In the genomic region with DNA sequence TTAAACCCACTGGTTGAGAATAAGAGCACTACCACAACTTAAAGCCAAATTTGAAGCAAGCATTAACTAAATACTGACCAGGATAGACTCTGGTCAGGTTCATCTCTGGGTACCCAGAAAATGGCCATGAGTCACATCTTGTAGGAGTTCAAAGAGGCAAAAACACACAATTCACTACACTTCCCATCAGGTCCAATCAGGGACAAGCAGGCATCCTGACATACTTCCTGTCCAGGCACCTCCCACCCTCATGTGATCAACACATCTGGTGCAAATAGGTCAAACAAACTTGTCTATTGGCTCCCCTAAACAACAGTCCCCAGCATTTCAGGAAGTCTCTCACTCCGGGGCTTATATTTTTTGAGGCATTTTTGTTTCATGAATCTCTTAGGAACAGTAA, we compare ENCODE assay signal across 17 mouse cellular contexts. TPM values are rescaled to one million over a fixed set of nuclear protein-coding genes. Genes with fewer than 3 reads are reported as not detected.
A peak's percentile ranks its signal among the peaks of the same experiment; 100 is the strongest.
DNase-seq lines count a peak whose midpoint lies in the region; ATAC-seq lines count a peak whose summit lies in the region.
"Had no signal": no experiment of that assay in that cellular context is flagged by ENCODE, and none has a peak within 500 bp of the region (broad histone marks: within the 10 kb centered on the region; RNA-seq: fewer than 3 reads in every experiment).

No protein-coding gene starts in this region.

- ATAC-seq in megakaryocyte, adult 5-6 weeks (ENCODE audit: poor library complexity, severe bottlenecking): peak; percentile 67
- ATAC-seq: forebrain, embryonic 13.5 days; inflammation-experienced regulatory T-cells, adult 6 months; midbrain, embryonic 15.5 days had no signal

- peak; percentile 35 for DNase-seq in thymus, postnatal 0 days (ENCODE audit: low spot score)
- DNase-seq in thymus, postnatal 25 days: no peak
- peak; percentile 37 for DNase-seq in T-cell, adult 2 months (ENCODE audit: low spot score)
- no peak for DNase-seq in ovary, adult 18-20 months (ENCODE audit: low spot score)
- no peak for DNase-seq in embryo, embryonic 9.5 days (ENCODE audit: extremely low spot score)
- no peak for DNase-seq in frontal cortex, postnatal 10 days (ENCODE audit: low spot score in 2 of 2)
- DNase-seq in yolk sac, embryonic 10.5 days (ENCODE audit: low spot score): no peak
- DNase-seq: cerebellum, postnatal 14 days; kidney, adult 8-10 months; kidney, postnatal 36 days; liver; lung, adult 2 months; thymus, postnatal 14 days had no signal

RNA-seq across cellular contexts. Expression of gene Ptp4a2, which starts 7.7 kb away (rescaled TPM):
- polyA plus RNA-seq in thymus, postnatal 0 days (2015; fragmentation: Nextera tagmentation; extraction: Ambion mirVana): 526 and 559 TPM in 2 replicates
- 363 and 365 TPM in 2 replicates for total RNA-seq in megakaryocyte, adult 5-6 weeks (2015)
- 430 and 463 TPM in 2 replicates for total RNA-seq in megakaryocyte, adult 5-6 weeks (2017)

Comparison
In these comparisons a context has a peak if more than half of its experiments do, and no peak if none do; other contexts are left out.
1. DNase-seq: peak in thymus, postnatal 0 days (single experiment) and T-cell, adult 2 months (single experiment); none in thymus, postnatal 25 days (single experiment), ovary, adult 18-20 months (single experiment), embryo, embryonic 9.5 days (single experiment), frontal cortex, postnatal 10 days (0 of 2) and yolk sac, embryonic 10.5 days (single experiment).